Mouse (Mus musculus): ENCODE results near the gene Spin2f.
"Not testable (repeated sequence)": the region's sequence is repeated elsewhere in the genome, so short reads cannot be mapped to it uniquely, and the experiment has no call there.

Spin2f gene

DNA sequence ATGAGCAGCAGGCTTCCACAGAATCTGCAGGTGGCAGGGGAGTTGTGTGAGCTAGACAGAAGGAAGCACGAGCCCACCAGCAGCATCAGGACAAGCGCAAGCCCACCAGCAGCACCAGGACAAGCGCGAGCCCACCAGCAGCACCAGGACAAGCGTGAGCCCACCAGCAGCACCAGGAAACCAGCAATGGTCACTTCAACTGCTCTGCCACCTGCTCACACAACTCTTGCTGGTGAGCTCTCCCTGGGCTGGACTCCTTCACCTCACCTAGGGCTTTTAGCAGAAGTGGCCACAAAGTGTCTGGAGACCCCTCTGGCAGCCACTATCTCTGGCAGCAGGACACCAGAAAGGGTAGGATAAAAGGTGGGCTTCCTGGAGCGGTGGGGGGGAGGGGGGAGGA is at the start of gene Spin2f:
Gene Spin2f, plus strand, starts transcription at position 301 of the 400 bp plus-strand sequence.
- DNase-seq (ENCODE audit: low spot score): not testable (repeated sequence)

- not testable (repeated sequence) for DNase-seq (ENCODE audit: low spot score)
Measured at GRCm38 (mm10) chrX:31212136-31212535, 41.6 kb upstream of the Spin2f start.

GRCm38 (mm10) chrX:31223536-31223935 is 30.2 kb upstream of the Spin2f start:
- not testable (repeated sequence) for DNase-seq (ENCODE audit: low spot score)

DNA sequence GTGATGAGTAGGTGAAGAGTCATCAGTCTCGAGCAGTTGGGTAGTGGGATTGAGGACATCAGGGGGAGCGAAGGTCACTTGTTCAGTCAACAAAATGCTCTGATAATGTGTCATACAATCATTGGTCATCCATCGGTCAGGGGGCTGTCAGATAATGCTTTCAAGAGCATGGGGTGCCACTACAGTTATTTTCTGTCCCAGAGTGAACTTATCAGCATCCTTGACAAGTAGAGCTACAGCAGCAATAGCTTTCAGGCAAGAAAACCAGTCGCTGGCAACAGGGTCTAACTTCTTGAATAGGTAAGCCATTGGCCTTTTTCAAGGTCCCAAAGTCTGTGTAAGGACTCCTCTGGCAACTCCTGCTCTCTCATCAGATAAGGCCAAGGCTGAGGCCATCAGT is 18.6 kb upstream of the Spin2f start:
- DNase-seq (ENCODE audit: low spot score): not testable (repeated sequence)

DNA sequence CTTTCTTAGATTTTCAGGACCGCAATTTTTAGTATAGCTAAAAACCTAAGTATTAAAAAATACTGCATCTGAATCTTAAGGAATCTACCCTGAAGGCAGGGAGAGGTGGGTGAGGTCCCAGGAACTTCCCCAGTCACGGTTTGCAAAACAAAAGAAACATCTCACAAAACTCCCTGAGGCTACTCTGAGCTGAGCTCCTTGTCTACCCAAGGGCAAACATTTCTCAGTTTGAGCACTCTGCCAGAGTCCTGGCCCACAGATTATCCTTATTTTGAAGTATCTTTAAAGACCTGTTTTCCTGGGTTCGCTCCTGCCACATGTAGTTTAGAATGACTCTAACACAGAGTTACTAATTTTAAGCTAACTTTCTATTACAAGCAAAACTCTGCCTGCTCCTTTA is 11.9 kb upstream of the Spin2f start:
- not testable (repeated sequence) for DNase-seq (ENCODE audit: low spot score)
